Mouse (Mus musculus): ENCODE results near the gene Pgls. TPM values are rescaled to one million over a fixed set of nuclear protein-coding genes. Genes with fewer than 3 reads are reported as not detected.

Pgls gene
- total and polyA plus RNA-seq, 2 experiments from 2014 or later = 293 to 399 TPM

- Histone ChIP-seq H3K27me3 (ENCODE audit: insufficient read depth, low read length) (no peaks in the 10 kb centered on the region), H3K4me2 (ENCODE audit: low read depth, low read length, poor library complexity, severe bottlenecking) (peak overlapping the region; percentile 95), H3K4me1 (ENCODE audit: insufficient read depth, low read length) (peaks cover 10% of the 10 kb centered on the region), H3K9me3 (ENCODE audit: low read length) (no peaks in the 10 kb centered on the region), H3K36me3 (ENCODE audit: insufficient read depth, low read length) (peaks cover 6% of the 10 kb centered on the region), H3K4me3 (ENCODE audit: low read depth, low read length) (peak overlapping the region; percentile 82), H3K9ac (replicated peaks; ENCODE audit: low read length, poor library complexity, severe bottlenecking) (peak overlapping the region; percentile 87), H3K27ac (ENCODE audit: low read depth, low read length) (peak overlapping the region; percentile 98)
- WGBS = 17% methylated on average over 5 of the region's 5 CpGs
- ATAC-seq (ENCODE audit: low FRiP score) (no peak), DNase-seq (ENCODE audit: low spot score) (no peak)
- no peak for TF ChIP-seq CTCF (IDR thresholded peaks at IDR 0.05)
Measured at GRCm38 (mm10) chr8:71591017-71591416, 959 bp upstream of the Pgls start.

GRCm38 (mm10) chr8:71592374-71593170 lies 596 bp downstream of the Pgls start:
- H3K4me3 ChIP-seq (ENCODE audit: low read depth, low read length) = peak overlapping the region; percentile 82
- peak overlapping the region; percentile 87 for H3K9ac ChIP-seq (replicated peaks; ENCODE audit: low read length, poor library complexity, severe bottlenecking)
- peaks cover 10% of the 10 kb centered on the region for H3K4me1 ChIP-seq (ENCODE audit: insufficient read depth, low read length)
- H3K27ac ChIP-seq (ENCODE audit: low read depth, low read length) = peak overlapping the region; percentile 98
- H3K9me3 ChIP-seq (ENCODE audit: low read length) = no peaks in the 10 kb centered on the region
- H3K4me2 ChIP-seq (ENCODE audit: low read depth, low read length, poor library complexity, severe bottlenecking) = peak overlapping the region; percentile 95
- peak; percentile 71 for DNase-seq (ENCODE audit: low spot score)
- peak; percentile 75 for ATAC-seq (ENCODE audit: low FRiP score)
- H3K36me3 ChIP-seq (ENCODE audit: insufficient read depth, low read length) = no peaks in the 10 kb centered on the region
- TF ChIP-seq CTCF (IDR thresholded peaks at IDR 0.05) = peak; percentile 28; the same call in 1 of the 2 replicates
- H3K27me3 ChIP-seq (ENCODE audit: insufficient read depth, low read length) = no peaks in the 10 kb centered on the region
- whole genome bisulfite sequencing = 5% methylated on average over 45 of the region's 60 CpGs

GRCm38 (mm10) chr8:71593556-71594323 lies 1.8 kb downstream of the Pgls start:
- H3K36me3 ChIP-seq (ENCODE audit: insufficient read depth, low read length) = no peaks in the 10 kb centered on the region
- 89% methylated on average over 8 of the region's 8 CpGs for WGBS
- no peak for ATAC-seq (ENCODE audit: low FRiP score)
- H3K4me1 ChIP-seq (ENCODE audit: insufficient read depth, low read length) = peaks cover 10% of the 10 kb centered on the region
- H3K9me3 ChIP-seq (ENCODE audit: low read length) = no peaks in the 10 kb centered on the region
- no peak for TF ChIP-seq CTCF (IDR thresholded peaks at IDR 0.05)
- H3K4me2 ChIP-seq (ENCODE audit: low read depth, low read length, poor library complexity, severe bottlenecking) = peak overlapping the region; percentile 95; the same call in 1 of the 2 replicates
- H3K27me3 ChIP-seq (ENCODE audit: insufficient read depth, low read length) = no peaks in the 10 kb centered on the region
- H3K4me3 ChIP-seq (ENCODE audit: low read depth, low read length) = no peak overlapping the region
- no peak for DNase-seq (ENCODE audit: low spot score)
- H3K9ac ChIP-seq (replicated peaks; ENCODE audit: low read length, poor library complexity, severe bottlenecking) = no peak overlapping the region
- no peak overlapping the region for H3K27ac ChIP-seq (ENCODE audit: low read depth, low read length)

- Histone ChIP-seq H3K4me2 (ENCODE audit: low read depth, low read length, poor library complexity, severe bottlenecking) (no peak overlapping the region), H3K9ac (replicated peaks; ENCODE audit: low read length, poor library complexity, severe bottlenecking) (no peak overlapping the region), H3K27ac (ENCODE audit: low read depth, low read length) (no peak overlapping the region), H3K36me3 (ENCODE audit: insufficient read depth, low read length) (no peaks in the 10 kb centered on the region), H3K4me1 (ENCODE audit: insufficient read depth, low read length) (peaks cover 10% of the 10 kb centered on the region), H3K9me3 (ENCODE audit: low read length) (no peaks in the 10 kb centered on the region), H3K4me3 (ENCODE audit: low read depth, low read length) (no peak overlapping the region), H3K27me3 (ENCODE audit: insufficient read depth, low read length) (no peaks in the 10 kb centered on the region)
- 92% methylated on average over 4 of the region's 4 CpGs for WGBS
- no peak for TF ChIP-seq CTCF (IDR thresholded peaks at IDR 0.05)
- ATAC-seq (ENCODE audit: low FRiP score) (no peak), DNase-seq (ENCODE audit: low spot score) (no peak)
Measured at GRCm38 (mm10) chr8:71594324-71594722, 2.3 kb downstream of the Pgls start.

GRCm38 (mm10) chr8:71595862-71596261 lies 3.9 kb downstream of the Pgls start:
- no peaks in the 10 kb centered on the region for H3K9me3 ChIP-seq (ENCODE audit: low read length)
- peak; percentile 14; the same call in 1 of the 2 replicates for ATAC-seq (ENCODE audit: low FRiP score)
- DNase-seq (ENCODE audit: low spot score) = peak; percentile 85
- WGBS = 7% methylated on average over 27 of the region's 27 CpGs
- H3K27me3 ChIP-seq (ENCODE audit: insufficient read depth, low read length) = peaks cover 9% of the 10 kb centered on the region
- H3K36me3 ChIP-seq (ENCODE audit: insufficient read depth, low read length) = 0 out of 2 replicates have a peak, but pooled peaks cover 3% of the 10 kb centered on the region
- peak; percentile 98 for TF ChIP-seq CTCF (IDR thresholded peaks at IDR 0.05)
- peaks cover 6% of the 10 kb centered on the region for H3K4me1 ChIP-seq (ENCODE audit: insufficient read depth, low read length)
- H3K4me3 ChIP-seq (ENCODE audit: low read depth, low read length) = no peak overlapping the region
- H3K4me2 ChIP-seq (ENCODE audit: low read depth, low read length, poor library complexity, severe bottlenecking) = no peak overlapping the region
- H3K27ac ChIP-seq (ENCODE audit: low read depth, low read length) = no peak overlapping the region
- no peak overlapping the region for H3K9ac ChIP-seq (replicated peaks; ENCODE audit: low read length, poor library complexity, severe bottlenecking)
